ENCODE assay signal across 9 mouse cellular contexts in the genomic region with DNA sequence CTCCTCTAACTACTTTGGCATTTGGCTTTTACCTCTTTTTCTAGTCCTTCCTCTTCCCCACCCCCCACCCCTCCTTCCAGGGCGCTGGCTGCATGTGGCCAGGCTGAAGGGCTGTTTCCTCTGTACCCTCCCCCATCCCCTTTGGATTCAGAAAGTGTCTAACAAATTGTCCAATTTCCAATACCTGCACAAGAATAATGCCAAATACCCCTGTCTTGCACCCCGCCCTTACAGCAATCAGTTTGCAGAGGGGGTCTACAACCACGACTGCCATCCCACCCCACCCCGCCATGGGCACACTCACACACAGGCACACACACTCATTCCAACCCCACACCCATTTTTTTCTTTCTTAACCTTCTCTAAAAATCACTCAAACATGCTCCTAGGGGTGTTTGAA. TPM values are rescaled to one million over a fixed set of nuclear protein-coding genes. Genes with fewer than 3 reads are reported as not detected.
DNase-seq lines count a peak whose midpoint lies in the region; ATAC-seq lines count a peak whose summit lies in the region.
"Had no signal": no experiment of that assay in that cellular context is flagged by ENCODE, and none has a peak within 500 bp of the region (broad histone marks: within the 10 kb centered on the region; RNA-seq: fewer than 3 reads in every experiment).

No protein-coding gene starts in this region.

- WGBS in kidney, embryonic 16.5 days = 5% methylated on average over 4 of the region's 4 CpGs
- 10% methylated on average over 4 of the region's 4 CpGs for WGBS in forebrain, embryonic 15.5 days
- WGBS in midbrain, embryonic 11.5 days = 6% methylated on average over 4 of the region's 4 CpGs

- H3K4me3 ChIP-seq in kidney, embryonic 16.5 days (ENCODE audit: low read length) = peak overlapping the region; percentile 41
- peak overlapping the region; percentile 68 for H3K4me3 ChIP-seq in forebrain, embryonic 15.5 days
- H3K4me3 ChIP-seq in midbrain, embryonic 11.5 days (ENCODE audit: low read depth, low read length) = peak overlapping the region; percentile 36

- no peak for ATAC-seq in kidney, embryonic 16.5 days (ENCODE audit: low FRiP score, low TSS enrichment)
- ATAC-seq in forebrain, embryonic 15.5 days (replicated peaks) = peak; percentile 7; the same call in 1 of the 2 replicates
- ATAC-seq in midbrain, embryonic 11.5 days (ENCODE audit: low FRiP score) = peak; percentile 26; the same call in 1 of the 2 replicates

- peaks cover 16% of the 10 kb centered on the region; the same call in 1 of the 2 replicates for H3K4me1 ChIP-seq in kidney, embryonic 16.5 days (ENCODE audit: insufficient read depth, low read length)
- H3K4me1 ChIP-seq in forebrain, embryonic 15.5 days = peaks cover 38% of the 10 kb centered on the region
- H3K4me1 ChIP-seq in midbrain, embryonic 11.5 days (ENCODE audit: control insufficient read depth, insufficient read depth, low read length) = peaks cover 20% of the 10 kb centered on the region

- no peaks in the 10 kb centered on the region for H3K36me3 ChIP-seq in kidney, embryonic 16.5 days (ENCODE audit: insufficient read depth, low read length)
- no peaks in the 10 kb centered on the region for H3K36me3 ChIP-seq in forebrain, embryonic 15.5 days
- no peaks in the 10 kb centered on the region for H3K36me3 ChIP-seq in midbrain, embryonic 11.5 days (ENCODE audit: control insufficient read depth, insufficient read depth, low read length)

- no peak overlapping the region for H3K27ac ChIP-seq in kidney, embryonic 16.5 days (ENCODE audit: low read length)
- peak overlapping the region; percentile 93 for H3K27ac ChIP-seq in forebrain, embryonic 15.5 days (replicated peaks)
- no peak overlapping the region; the same call in 1 of the 2 replicates for H3K27ac ChIP-seq in midbrain, embryonic 11.5 days (ENCODE audit: low read depth, low read length)

- H3K4me2 ChIP-seq in kidney, embryonic 16.5 days (replicated peaks; ENCODE audit: low read depth, low read length) = peak overlapping the region; percentile 67
- H3K4me2 ChIP-seq in forebrain, embryonic 15.5 days (replicated peaks) = peak overlapping the region; percentile 71
- peak overlapping the region; percentile 72 for H3K4me2 ChIP-seq in midbrain, embryonic 11.5 days

- no peak overlapping the region for H3K9ac ChIP-seq in kidney, embryonic 16.5 days (replicated peaks; ENCODE audit: low read length)
- peak overlapping the region; percentile 78 for H3K9ac ChIP-seq in forebrain, embryonic 15.5 days (replicated peaks)
- H3K9ac ChIP-seq in midbrain, embryonic 11.5 days (ENCODE audit: low read length) = peak overlapping the region; percentile 65

- H3K27me3 ChIP-seq in kidney, embryonic 16.5 days (ENCODE audit: insufficient read depth, low read length) = peaks cover 5% of the 10 kb centered on the region; the same call in 1 of the 2 replicates
- H3K27me3 ChIP-seq in forebrain, embryonic 15.5 days = no peaks in the 10 kb centered on the region
- H3K27me3 ChIP-seq in midbrain, embryonic 11.5 days (ENCODE audit: control insufficient read depth, insufficient read depth, low read length) = no peaks in the 10 kb centered on the region

- no peaks in the 10 kb centered on the region for H3K9me3 ChIP-seq in kidney, embryonic 16.5 days (ENCODE audit: low read length)
- H3K9me3 ChIP-seq in forebrain, embryonic 15.5 days = no peaks in the 10 kb centered on the region
- no peaks in the 10 kb centered on the region for H3K9me3 ChIP-seq in midbrain, embryonic 11.5 days (ENCODE audit: control insufficient read depth, low read length)

- no peak for DNase-seq in kidney, postnatal 14 days
- peak; percentile 59 to 60 for DNase-seq in cerebellum, postnatal 25 days
- DNase-seq in midbrain, embryonic 11.5 days (ENCODE audit: low spot score, missing footprints) = no peak
- DNase-seq in ovary, postnatal 36 days (ENCODE audit: low spot score) = no peak
- no peak for DNase-seq in adrenal gland, adult 8-10 months
- DNase-seq in right cerebral cortex, adult 18-20 months = no peak
- DNase-seq: thymus, postnatal 14 days had no signal

RNA-seq across cellular contexts. Expression of gene Gap43, which starts 1.5 kb away (rescaled TPM):
- 17.0 and 23.1 TPM in 2 replicates for polyA plus RNA-seq in kidney, embryonic 16.5 days (2015; fragmentation: Nextera tagmentation; extraction: Ambion mirVana)
- polyA plus RNA-seq in forebrain, embryonic 15.5 days (2015; fragmentation: Nextera tagmentation; extraction: Ambion mirVana) = 699 and 719 TPM in 2 replicates
- polyA plus RNA-seq in midbrain, embryonic 11.5 days (2014; fragmentation: Nextera tagmentation; extraction: Ambion mirVana) = 301 and 323 TPM in 2 replicates
- under 1 TPM; 0.31 to 0.74 (median 0.73) TPM for total RNA-seq in adrenal gland, adult 8-10 months (2022)

Comparison
In these comparisons a context has a peak if more than half of its experiments do, and no peak if none do; other contexts are left out.
1. DNase-seq: peak in cerebellum, postnatal 25 days (2 of 2); none in kidney, postnatal 14 days (single experiment), midbrain, embryonic 11.5 days (single experiment), ovary, postnatal 36 days (single experiment), adrenal gland, adult 8-10 months (single experiment) and right cerebral cortex, adult 18-20 months (single experiment).
2. RNA of gene Gap43, which starts 1.5 kb away (polyA plus RNA-seq): 699 to 719 TPM in forebrain, embryonic 15.5 days and 301 to 323 TPM in midbrain, embryonic 11.5 days; 17.0 to 23.1 TPM in kidney, embryonic 16.5 days; every median in the first group is over 10 times any median in the second.
3. Peak in every context shown above with its lines, with median percentiles within 50 percentile points of each other: H3K4me2 ChIP-seq and H3K4me3 ChIP-seq.